Mouse (Mus musculus) adrenal gland, adult 18-20 months (tissue): ENCODE data around the gene Msmb. TPM values are rescaled to one million over a fixed set of nuclear protein-coding genes. Genes with fewer than 3 reads are reported as not detected.
"Not testable (repeated sequence)": the region's sequence is repeated elsewhere in the genome, so short reads cannot be mapped to it uniquely, and the experiment has no call there.

ENCODE experiments used
- DNase-seq, 2 experiments: peaks; one replicate each; pipeline ENCODE4 v3.0.0; 2021 to 2022; ENCODE audit warnings: low spot score in 2 of 2
- long read RNA-seq, 2 experiments: library from polyadenylated mRNA; stranded (forward); transcript quantifications; one replicate each; pipeline ENCODE4 v2.0.0; 2021
- total RNA-seq, 2 experiments: library from RNA; stranded (reverse); gene quantifications; 1 replicate in 1 of 2; 2 replicates in 1 of 2; pipeline ENCODE4 v1.2.3; 2021

The Msmb gene
- total RNA-seq, result not detected
- long read RNA-seq, experiment 1, result 0 reads
- long read RNA-seq, experiment 2, result 0 reads

DNA sequence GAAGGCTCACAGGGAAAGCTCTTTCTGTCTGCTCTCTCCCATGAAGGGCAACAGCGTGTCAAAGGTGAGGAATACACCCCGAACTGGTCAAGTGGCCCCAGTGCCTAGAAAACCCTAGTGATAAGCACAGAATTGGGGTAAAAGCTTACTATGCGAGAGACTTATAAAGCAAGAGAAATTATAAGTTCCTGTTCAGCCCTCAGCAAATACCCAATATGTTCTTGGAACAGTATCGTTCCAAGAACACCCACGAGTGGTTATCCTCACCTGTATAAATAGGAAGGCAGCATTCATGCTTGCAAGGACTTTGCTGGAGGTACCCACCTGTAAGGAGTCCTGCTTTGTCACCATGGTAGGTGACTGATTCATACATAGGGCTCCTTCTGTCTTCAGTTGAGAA, at the start of gene Msmb:
Msmb (plus strand) TSS at position 301 of the 400 bp plus-strand sequence.
- no peak for DNase-seq

GRCm38 (mm10) chr14:32093018-32093417, 48.8 kb upstream of the Msmb start:
- no peak for DNase-seq

DNA sequence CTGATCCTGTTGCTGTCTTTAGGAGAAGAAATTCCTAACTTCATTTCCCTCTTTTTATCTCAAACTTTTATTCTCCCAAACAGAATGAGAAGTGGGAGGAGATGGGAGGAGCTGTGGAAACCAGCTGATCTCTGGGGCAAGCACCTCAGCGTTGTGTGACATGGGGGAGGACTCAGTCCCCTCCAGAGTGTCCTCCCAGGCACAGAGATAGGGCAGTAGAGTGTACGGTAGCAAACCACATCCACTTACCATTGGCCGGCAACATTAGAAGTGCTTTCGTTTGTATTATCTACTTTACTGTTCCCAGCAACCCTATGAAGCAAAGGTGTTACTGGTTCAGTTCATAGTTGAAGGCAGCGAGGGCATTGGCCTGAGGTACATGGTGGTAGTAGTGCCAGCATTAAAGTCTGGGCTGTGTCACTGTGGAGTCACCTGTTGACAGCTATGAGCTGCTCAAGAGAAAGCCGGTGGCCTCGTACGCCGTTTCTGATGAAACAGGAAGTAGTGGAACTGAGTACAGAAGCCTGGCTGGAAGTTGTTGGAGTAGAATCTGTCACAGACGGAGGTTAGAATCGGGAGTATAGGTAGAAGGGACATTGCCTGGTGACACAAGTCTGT, 48.2 kb upstream of the Msmb start:
- DNase-seq, result no peak

DNA sequence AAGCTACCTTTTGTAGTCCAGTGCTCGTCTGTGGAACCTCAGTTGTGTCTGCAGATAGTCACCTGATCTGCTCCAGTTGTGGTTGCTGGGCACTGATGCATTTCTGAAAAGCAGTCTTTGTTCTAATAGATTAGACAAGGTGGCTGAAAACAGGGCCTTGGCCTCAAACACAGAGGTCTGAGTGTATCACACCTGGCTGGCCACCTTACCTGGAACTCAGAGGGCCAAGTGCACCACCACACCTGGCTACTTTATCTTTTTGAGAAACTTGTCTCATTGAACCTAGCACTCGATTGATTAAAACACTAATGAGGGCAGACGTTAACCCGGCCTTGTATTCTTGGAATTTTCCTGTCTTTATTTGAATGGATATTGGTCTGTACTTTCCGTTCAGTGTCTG, 46.2 kb upstream of the Msmb start:
- no peak for DNase-seq

GRCm38 (mm10) chr14:32096740-32097139, 45.1 kb upstream of the Msmb start:
- no peak for DNase-seq

GRCm38 (mm10) chr14:32097691-32098090, 44.1 kb upstream of the Msmb start:
- no peak for DNase-seq

- no peak for DNase-seq
These were observed 42.9 kb upstream of the Msmb start for GRCm38 (mm10) chr14:32098951-32099350.

DNA sequence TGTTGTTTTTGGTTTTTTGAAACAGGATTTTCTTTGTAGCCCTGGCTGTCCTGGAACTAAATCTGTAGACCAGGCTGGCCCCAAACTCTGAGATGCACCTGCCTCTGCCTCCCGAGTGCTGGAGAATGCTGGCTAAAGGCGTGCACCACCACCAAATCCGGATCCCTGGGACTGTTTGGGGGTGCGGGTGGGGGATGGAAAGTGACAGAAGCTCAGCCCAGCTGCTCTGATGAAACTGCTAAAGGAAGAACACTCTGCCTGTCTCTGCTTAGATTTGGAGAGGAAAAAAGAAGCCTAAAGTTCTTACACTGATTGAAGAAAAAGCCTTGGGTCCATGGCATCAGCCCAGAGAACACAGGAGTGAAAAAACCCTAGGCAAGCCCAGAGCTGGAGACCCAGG, 38.3 kb upstream of the Msmb start:
- DNase-seq, result no peak

DNA sequence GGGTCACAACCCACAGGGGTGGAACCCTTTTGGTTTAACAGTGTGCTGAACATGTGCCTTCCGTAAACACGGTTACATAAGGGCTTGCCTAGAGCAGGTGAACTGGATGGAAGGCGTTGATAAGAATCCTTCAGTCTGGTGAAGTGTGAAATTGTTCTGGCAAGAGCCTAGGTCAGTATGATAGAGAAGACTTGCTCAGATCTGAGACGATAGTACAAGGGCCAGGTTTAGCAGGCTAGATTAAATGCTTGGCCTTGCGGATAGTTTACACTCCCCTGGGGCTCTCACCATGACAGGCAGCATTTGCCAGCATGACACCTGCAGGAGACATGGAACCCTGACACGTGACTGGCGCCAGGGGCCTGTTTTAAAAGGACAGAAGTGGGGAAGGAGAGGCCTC, 36.2 kb upstream of the Msmb start:
- no peak for DNase-seq

GRCm38 (mm10) chr14:32106911-32107310, 34.9 kb upstream of the Msmb start:
- DNase-seq, result no peak

DNA sequence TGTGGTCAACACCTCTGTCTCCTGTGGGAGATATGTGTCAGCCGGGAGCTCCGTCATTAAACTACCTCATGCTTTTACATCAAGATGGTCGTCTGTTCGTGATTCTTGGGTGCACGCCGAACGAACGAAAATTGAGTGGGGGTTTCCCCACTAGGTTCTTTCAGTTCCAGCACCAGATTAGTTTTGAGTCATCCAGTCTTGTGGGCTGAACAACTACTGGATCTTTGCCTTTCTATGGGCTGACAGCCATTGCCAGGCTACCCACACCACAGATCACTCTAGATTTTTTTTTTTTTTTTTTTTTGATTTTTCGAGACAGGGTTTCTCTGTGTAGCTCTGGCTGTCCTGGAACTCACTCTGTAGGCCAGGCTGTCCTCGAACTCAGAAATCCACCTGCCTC, 29.7 kb upstream of the Msmb start:
- DNase-seq, result not testable (repeated sequence)

DNA sequence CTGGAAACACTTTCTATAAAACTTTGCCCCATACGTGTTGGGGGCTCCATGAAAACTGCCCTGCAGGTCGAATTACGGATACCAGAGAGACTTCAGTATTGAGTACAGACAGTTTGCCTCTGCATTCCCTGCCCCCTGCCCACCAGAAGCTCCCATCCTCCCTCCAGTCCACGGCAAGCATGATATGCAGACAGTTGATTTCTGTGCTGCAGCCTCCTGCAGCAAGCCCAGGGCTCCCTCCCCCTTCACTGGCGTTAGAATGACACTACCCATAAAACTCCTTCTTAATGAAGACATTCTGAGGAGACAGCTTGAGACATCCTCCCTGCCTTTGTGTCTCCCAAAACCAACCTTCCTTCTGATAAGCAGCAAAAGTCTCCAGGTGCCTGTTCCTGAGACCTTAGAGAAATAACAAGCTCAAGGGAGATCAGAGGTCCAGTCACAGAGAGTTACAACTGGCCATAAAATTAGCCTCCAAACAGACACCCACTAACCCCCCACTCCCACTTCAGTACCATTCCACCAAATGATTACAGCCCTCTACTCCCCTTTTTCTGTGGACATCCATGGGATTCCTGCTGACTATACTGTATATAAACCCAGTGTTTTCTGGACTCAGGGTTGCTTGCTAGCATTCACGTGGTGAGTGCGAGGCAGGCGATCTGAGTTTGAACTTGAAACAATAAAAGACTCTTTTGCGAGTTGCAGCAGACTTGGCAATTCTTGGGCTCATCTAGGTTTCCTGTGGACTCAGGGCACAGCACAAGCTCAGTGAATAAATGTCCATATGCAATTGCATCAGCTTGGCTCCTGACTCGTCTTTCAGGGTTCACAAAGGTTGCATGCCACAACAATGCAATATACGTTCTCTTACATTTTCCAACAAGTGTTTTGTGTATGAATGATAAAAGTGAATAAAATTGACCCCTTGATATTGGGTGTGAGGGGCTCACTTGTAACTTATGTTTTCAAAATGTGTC, 20.6 kb upstream of the Msmb start:
- DNase-seq, result no peak

GRCm38 (mm10) chr14:32121920-32122315, 19.9 kb upstream of the Msmb start:
- DNase-seq, result no peak

- DNase-seq, result no peak
These were observed 17.6 kb upstream of the Msmb start for GRCm38 (mm10) chr14:32124261-32124660.

DNA sequence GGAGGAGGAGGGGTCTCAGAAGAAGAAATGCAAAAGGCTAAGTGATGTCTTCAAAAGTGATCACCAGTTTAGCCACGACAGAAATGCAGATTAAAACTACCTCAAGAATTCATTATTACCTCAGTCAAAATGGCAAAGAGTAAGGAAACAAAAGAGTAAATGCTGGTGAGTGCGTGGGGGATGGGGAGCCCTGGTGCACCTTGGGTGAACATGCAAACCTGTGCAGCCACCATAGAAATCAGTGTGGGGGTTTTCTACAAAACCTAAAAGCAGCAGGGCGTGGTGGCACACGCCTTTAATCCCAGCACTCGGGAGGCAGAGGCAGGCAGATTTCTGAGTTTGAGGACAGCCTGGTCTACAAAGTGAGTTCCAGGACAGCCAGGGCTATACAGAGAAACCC, 16.6 kb upstream of the Msmb start:
- not testable (repeated sequence) for DNase-seq

- no peak for DNase-seq
These were observed 13.4 kb upstream of the Msmb start for GRCm38 (mm10) chr14:32128409-32128808.

- DNase-seq, result no peak
These were observed 10.0 kb upstream of the Msmb start for GRCm38 (mm10) chr14:32131836-32132235.

DNA sequence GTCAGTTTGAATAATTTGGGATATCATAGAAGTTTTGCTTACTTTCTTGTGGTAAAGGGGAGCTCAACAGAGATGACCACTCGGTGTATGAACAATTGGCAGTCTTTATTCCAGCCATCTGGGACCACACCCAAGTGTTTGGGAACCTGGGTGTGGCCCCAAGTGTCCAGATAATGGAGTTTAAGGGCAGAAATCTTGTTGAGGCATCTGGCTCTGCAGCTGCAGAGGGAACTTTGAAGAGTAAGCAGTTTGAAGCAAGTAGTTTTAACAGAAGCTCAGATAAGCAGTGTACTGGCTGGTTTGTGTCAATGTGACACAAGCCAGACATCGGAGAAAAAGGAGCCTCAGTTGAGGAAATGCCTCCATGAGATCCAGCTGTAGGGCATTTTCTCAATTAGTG, 7.5 kb upstream of the Msmb start:
- no peak for DNase-seq

DNA sequence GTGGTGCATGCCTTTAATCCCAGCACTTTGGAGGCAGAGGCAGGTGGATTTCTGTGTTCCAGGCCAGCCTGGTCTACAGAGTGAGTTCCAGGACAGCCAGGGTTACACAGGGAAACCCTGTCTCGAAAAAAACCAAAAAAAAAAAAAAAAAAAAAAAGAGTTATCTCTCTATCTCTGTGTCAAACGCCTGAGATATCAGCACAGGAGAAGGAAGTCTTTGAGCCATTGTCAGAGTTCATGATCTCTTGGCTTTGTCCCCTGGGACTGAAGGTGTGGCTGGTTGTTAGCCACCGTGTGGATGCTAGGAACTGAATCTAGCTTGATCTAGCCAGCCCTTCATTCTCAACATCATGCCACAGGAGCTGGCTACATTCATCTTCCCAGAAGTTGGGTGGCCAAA, 5.4 kb upstream of the Msmb start:
- not testable (repeated sequence) for DNase-seq

DNA sequence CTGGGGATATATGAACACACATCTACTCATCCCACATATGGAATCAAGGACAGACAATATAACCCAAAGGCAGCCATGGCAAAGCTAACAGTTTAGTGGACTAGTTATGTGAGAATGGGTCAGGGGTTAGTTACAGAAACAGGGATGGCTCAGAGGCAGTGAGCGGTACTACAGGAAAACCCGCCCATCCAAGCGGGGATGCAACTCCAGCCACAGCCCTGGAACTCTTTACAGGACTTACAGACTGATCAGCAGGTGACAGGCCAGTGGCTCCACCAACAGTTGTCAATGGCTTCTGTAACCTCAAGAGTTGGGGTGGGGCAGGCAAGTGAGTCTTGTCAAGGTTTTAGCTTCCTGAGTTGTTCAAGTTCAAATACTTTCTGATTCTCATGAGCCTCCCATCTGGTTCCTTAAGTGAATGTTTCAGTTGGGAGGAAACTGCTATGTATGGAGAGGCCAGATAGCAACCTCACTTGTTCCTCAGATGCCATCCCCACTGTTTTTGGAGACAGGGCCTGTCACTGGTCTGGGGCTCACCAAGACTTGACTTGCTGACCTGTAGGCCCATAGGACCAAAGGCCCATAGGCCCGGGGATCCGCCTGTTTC, 1.4 kb upstream of the Msmb start:
- DNase-seq, result no peak

DNA sequence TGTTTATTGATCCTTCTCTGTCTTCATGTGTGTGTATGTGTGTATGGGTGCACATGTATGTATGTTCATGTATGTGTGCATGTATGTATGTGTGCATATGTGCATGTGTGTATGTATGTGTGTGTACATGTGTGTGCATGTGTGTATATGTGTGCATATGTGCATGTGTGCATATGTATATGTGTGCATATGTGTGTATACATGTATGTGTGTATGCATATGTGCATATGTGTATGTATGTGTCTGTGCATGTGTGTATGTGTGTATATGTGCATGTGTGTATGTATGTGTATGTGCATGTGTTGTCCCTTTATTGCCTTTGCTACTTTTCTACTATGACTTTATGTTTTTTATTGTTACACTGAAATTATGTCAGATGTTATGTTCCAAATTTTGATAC, 2.9 kb downstream of the Msmb start:
- DNase-seq, result no peak

DNA sequence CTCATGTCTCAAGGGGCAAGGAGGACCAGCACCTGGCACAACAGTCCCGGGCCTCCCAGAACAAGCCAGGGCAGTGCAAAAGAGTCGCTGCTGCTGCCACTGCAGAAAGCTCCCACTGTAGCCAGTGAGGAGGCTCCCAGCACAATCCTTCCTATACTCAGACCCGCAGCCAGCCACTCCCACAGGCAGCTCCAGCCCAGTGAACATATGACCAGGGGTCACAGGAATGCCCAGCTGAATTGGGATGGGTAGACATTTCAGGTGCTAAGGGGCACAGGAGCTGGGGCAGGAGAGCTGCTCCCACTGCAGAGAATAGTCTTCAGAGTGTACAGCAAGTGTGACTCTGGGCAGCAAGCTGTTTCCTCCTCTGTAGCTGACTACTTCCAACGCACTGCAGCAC, 3.6 kb downstream of the Msmb start:
- DNase-seq, result no peak
